Mouse (Mus musculus) brain, embryonic 18.5 days (tissue): ENCODE measurements around the gene Atat1.
"Not testable (repeated sequence)": the region's sequence is repeated elsewhere in the genome, so short reads cannot be mapped to it uniquely, and the experiment has no call there.

ENCODE experiments used
- DNase-seq: peaks from one replicate; pipeline ENCODE4 v3.0.0-alpha.2; 2012; ENCODE audit warnings: low read depth, low spot score

The Atat1 gene

GRCm38 (mm10) chr17:35909919-35910369 lies at the start of gene Atat1:
Gene Atat1 (minus strand): TSS chr17:35910075.
- peak; percentile 83 for DNase-seq

- no peak for DNase-seq
Measured at GRCm38 (mm10) chr17:35958533-35959223, 48.8 kb upstream of the Atat1 start.

GRCm38 (mm10) chr17:35954665-35955064 lies 44.8 kb upstream of the Atat1 start:
- no peak for DNase-seq

GRCm38 (mm10) chr17:35952559-35952958 lies 42.7 kb upstream of the Atat1 start:
- not testable (repeated sequence) for DNase-seq

- not testable (repeated sequence) for DNase-seq
Measured at GRCm38 (mm10) chr17:35950946-35951345, 41.1 kb upstream of the Atat1 start.

- DNase-seq: no peak
Measured at GRCm38 (mm10) chr17:35939941-35940340, 30.1 kb upstream of the Atat1 start.

GRCm38 (mm10) chr17:35939108-35939507 lies 29.2 kb upstream of the Atat1 start:
- no peak for DNase-seq

- DNase-seq: no peak
Measured at GRCm38 (mm10) chr17:35937700-35938348, 27.9 kb upstream of the Atat1 start.

- not testable (repeated sequence) for DNase-seq
Measured at GRCm38 (mm10) chr17:35935763-35936162, 25.9 kb upstream of the Atat1 start.

- DNase-seq: no peak
Measured at GRCm38 (mm10) chr17:35932608-35933007, 22.7 kb upstream of the Atat1 start.

GRCm38 (mm10) chr17:35930627-35931026 lies 20.8 kb upstream of the Atat1 start:
- DNase-seq: no peak

- DNase-seq: no peak
Measured at GRCm38 (mm10) chr17:35929534-35929933, 19.7 kb upstream of the Atat1 start.

GRCm38 (mm10) chr17:35927471-35927870 lies 17.6 kb upstream of the Atat1 start:
- no peak for DNase-seq

- no peak for DNase-seq
Measured at GRCm38 (mm10) chr17:35923281-35923680, 13.4 kb upstream of the Atat1 start.

GRCm38 (mm10) chr17:35922566-35922965 lies 12.7 kb upstream of the Atat1 start:
- DNase-seq: no peak

GRCm38 (mm10) chr17:35921710-35922109 lies 11.8 kb upstream of the Atat1 start:
- DNase-seq: no peak

GRCm38 (mm10) chr17:35920862-35921562 lies 11.1 kb upstream of the Atat1 start:
- no peak for DNase-seq

- DNase-seq: no peak
Measured at GRCm38 (mm10) chr17:35920384-35920783, 10.5 kb upstream of the Atat1 start.

- DNase-seq: no peak
Measured at GRCm38 (mm10) chr17:35919864-35920301, 10.0 kb upstream of the Atat1 start.

GRCm38 (mm10) chr17:35919060-35919715 lies 9.3 kb upstream of the Atat1 start:
- peak; percentile 96 for DNase-seq

- no peak for DNase-seq
Measured at GRCm38 (mm10) chr17:35918276-35919059, 8.6 kb upstream of the Atat1 start.
